Mouse (Mus musculus) cerebellum, postnatal 14 days (tissue): ENCODE data around the gene Nt5dc3.
A peak's percentile ranks its signal among the peaks of the same experiment; 100 is the strongest.

Experiments used
- DNase-seq, 2 experiments: peaks; one replicate each; pipeline ENCODE4 v3.0.0; 2021; ENCODE audit warnings: mixed read lengths in 2 of 2

Nt5dc3 gene

GRCm38 (mm10) chr10:86819649-86820165 lies 40.9 kb downstream of the Nt5dc3 start:
- DNase-seq: peak; percentile 45

- DNase-seq: no peak
Observed at GRCm38 (mm10) chr10:86821014-86821413, 42.2 kb downstream of the Nt5dc3 start.

- DNase-seq: peak in 1 of 2 experiments; percentile 48
Observed at GRCm38 (mm10) chr10:86824093-86824492, 45.3 kb downstream of the Nt5dc3 start.

GRCm38 (mm10) chr10:86824871-86825270 lies 46.1 kb downstream of the Nt5dc3 start:
- no peak for DNase-seq

GRCm38 (mm10) chr10:86825871-86826522 lies 47.2 kb downstream of the Nt5dc3 start:
- peak; percentile 78 to 87 for DNase-seq

- no peak for DNase-seq
Observed at GRCm38 (mm10) chr10:86826929-86827328, 48.1 kb downstream of the Nt5dc3 start.

- peak; percentile 22 to 27 for DNase-seq
Observed at GRCm38 (mm10) chr10:86828221-86829135, 49.7 kb downstream of the Nt5dc3 start.

- DNase-seq: no peak
Observed at GRCm38 (mm10) chr10:86829515-86829914, 50.7 kb downstream of the Nt5dc3 start.

GRCm38 (mm10) chr10:86836784-86837183 lies 58.0 kb downstream of the Nt5dc3 start:
- no peak for DNase-seq

- peak; percentile 48 to 61 for DNase-seq
Observed at GRCm38 (mm10) chr10:86838827-86839226, 60.0 kb downstream of the Nt5dc3 start.

- no peak for DNase-seq
Observed at GRCm38 (mm10) chr10:86842659-86843058, 63.9 kb downstream of the Nt5dc3 start.

- DNase-seq: no peak
Observed at GRCm38 (mm10) chr10:86846926-86847467, 68.2 kb downstream of the Nt5dc3 start.

GRCm38 (mm10) chr10:86849087-86849486 lies 70.3 kb downstream of the Nt5dc3 start:
- no peak for DNase-seq

- DNase-seq: no peak
Observed at GRCm38 (mm10) chr10:86849508-86849907, 70.7 kb downstream of the Nt5dc3 start.

GRCm38 (mm10) chr10:86852160-86852559 lies 73.4 kb downstream of the Nt5dc3 start:
- no peak for DNase-seq

GRCm38 (mm10) chr10:86853433-86853832 lies 74.6 kb downstream of the Nt5dc3 start:
- DNase-seq: no peak

- no peak for DNase-seq
Observed at GRCm38 (mm10) chr10:86860396-86860795, 81.6 kb downstream of the Nt5dc3 start.

GRCm38 (mm10) chr10:86862496-86862895 lies 83.7 kb downstream of the Nt5dc3 start:
- no peak for DNase-seq

- DNase-seq: no peak
Observed at GRCm38 (mm10) chr10:86863429-86863828, 84.6 kb downstream of the Nt5dc3 start.

- DNase-seq: no peak
Observed at GRCm38 (mm10) chr10:86872121-86872520, 93.3 kb downstream of the Nt5dc3 start.

GRCm38 (mm10) chr10:86872591-86872990 lies 93.8 kb downstream of the Nt5dc3 start:
- no peak for DNase-seq

- no peak for DNase-seq
Observed at GRCm38 (mm10) chr10:86878721-86879120, 99.9 kb downstream of the Nt5dc3 start.

GRCm38 (mm10) chr10:86880071-86880806 lies 101.4 kb downstream of the Nt5dc3 start:
- peak; percentile 62 to 76 for DNase-seq
